Mouse (Mus musculus) olfactory bulb, adult 2 months (tissue): ENCODE measurements around the gene Prc1. TPM values are rescaled to one million over a fixed set of nuclear protein-coding genes. Genes with fewer than 3 reads are reported as not detected.
A peak's percentile ranks its signal among the peaks of the same experiment; 100 is the strongest.

Experiments used
- H3K27ac ChIP-seq: fragments of 200-500 bp; 2 replicates; pipeline ENCODE4 v1.5.1; 2012; ENCODE audit warnings: low read depth, low read length; ENCODE audit not compliant: insufficient read depth
- H3K4me1 ChIP-seq: fragments of 200-500 bp; 2 replicates; pipeline ENCODE4 v1.6.1; 2012; ENCODE audit warnings: low read length; ENCODE audit not compliant: control insufficient read depth, insufficient read depth
- H3K4me3 ChIP-seq: fragments of 200-500 bp; 2 replicates; pipeline ENCODE4 v1.5.1; 2012; ENCODE audit warnings: mild to moderate bottlenecking, low read depth, low read length, moderate library complexity; ENCODE audit not compliant: insufficient read depth
- CTCF ChIP-seq: fragments of 200-500 bp; IDR thresholded peaks from 2 replicates; pipeline ENCODE4 v1.5.1; 2012; ENCODE audit warnings: low read depth, mild to moderate bottlenecking, low read length, moderate library complexity; ENCODE audit not compliant: insufficient read depth
- POLR2A ChIP-seq: fragments of 200-500 bp; IDR thresholded peaks from 2 replicates; pipeline ENCODE4 v1.6.1; 2012; ENCODE audit warnings: mild to moderate bottlenecking, low read depth, low read length, moderate library complexity; ENCODE audit not compliant: insufficient read depth
- WGBS: fragments of 180-500 bp; shearing (Covaris S2); methylation state at CpG from one replicate; pipeline ENCODE4 v1.1.7; 2018; 5-methylcytosine and 5-hydroxymethylcytosine counted together
- polyA plus RNA-seq: library from polyadenylated mRNA; stranded (reverse); fragments of >200 nt; gene quantifications from 2 replicates; pipeline ENCODE4 v1.2.4, GENCODE M21; 2012; ENCODE audit warnings: low replicate concordance; ENCODE audit not compliant: missing spikeins, insufficient read depth, insufficient read length

Prc1 gene
- polyA plus RNA-seq, 1 experiment, result not detected

DNA sequence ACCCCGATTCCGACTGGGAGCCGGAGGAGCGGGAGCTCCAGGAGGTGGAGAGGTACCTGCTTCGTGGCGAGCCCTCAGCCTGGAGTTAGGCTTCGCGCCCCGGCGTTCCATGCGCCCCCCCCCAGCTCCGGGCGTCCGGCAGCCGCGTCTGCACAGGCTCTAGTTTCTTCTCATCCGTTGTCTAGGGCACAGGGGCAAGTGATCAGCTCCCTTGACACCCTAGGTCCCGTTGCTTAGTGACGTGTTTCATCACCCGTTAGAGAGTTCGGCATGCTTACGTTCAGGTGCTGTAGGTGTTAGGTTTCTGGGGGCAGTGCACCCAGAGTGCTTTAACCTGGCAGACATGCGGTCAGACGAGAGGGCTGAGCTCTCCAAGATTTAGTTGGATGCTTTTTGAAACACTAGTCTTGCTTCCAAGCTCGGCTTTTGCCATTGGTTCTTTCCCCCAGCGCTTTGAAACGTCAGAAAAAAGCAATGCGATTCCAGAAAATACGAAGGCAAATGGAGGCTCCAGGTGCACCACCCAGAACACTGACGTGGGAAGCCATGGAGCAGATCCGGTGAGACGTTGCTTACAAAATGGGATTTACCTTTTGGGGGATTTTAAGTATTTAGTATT lies 32.8 kb upstream of the Prc1 start:
- Histone ChIP-seq H3K4me1 (peaks cover 4% of the 10 kb centered on the region), H3K4me3 (peak overlapping the region; percentile 87), H3K27ac (peak overlapping the region; percentile 1; the same call in 1 of the 2 replicates)
- TF ChIP-seq POLR2A (no peak), CTCF (no peak)
- WGBS, result under 1% methylated on average over 32 of the region's 32 CpGs

DNA sequence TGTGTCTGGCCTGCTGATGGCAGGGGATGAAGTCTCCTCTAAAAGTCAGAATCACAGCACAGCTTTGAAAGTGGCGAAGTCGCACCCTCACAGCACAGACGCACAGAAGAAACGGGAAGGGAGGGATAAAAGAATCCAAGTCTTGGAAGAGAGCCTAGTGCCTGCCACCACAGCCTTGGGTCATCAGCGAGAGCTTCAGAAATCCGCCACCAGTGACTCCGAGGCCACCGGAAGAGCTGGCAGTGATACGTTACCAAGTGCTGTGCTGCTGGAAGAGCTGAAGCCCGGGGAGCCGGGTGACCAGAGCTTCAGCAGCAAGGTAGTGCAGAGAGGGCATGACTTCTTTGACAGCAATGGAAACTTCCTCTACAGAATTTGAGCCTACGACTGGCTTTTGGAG lies 29.6 kb upstream of the Prc1 start:
- H3K27ac ChIP-seq, result no peak overlapping the region
- 84% methylated on average over 12 of the region's 12 CpGs for WGBS
- H3K4me3 ChIP-seq, result no peak overlapping the region
- H3K4me1 ChIP-seq, result peaks cover 9% of the 10 kb centered on the region
- no peak for TF ChIP-seq POLR2A
- no peak for TF ChIP-seq CTCF

DNA sequence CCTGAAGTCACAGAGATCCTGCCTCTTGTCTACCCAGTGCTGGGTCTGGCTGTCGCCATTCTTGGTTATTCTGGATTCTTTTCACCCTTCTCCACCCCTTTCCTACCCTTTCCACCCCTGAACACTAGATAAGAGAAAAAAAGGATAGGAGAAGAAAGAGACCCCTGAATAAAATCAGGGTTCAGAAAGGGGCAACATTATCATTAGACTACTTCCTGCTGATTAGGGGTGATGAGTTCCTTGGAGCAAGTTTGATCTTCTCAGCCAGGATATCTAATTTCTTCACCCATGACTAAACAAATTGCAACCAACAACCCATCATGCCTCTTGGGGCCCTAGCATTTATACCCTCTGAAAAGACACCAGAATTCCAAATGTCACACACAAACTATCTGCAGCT lies 26.5 kb upstream of the Prc1 start:
- no peak for TF ChIP-seq POLR2A
- no peak for TF ChIP-seq CTCF
- H3K4me3 ChIP-seq, result no peak overlapping the region

DNA sequence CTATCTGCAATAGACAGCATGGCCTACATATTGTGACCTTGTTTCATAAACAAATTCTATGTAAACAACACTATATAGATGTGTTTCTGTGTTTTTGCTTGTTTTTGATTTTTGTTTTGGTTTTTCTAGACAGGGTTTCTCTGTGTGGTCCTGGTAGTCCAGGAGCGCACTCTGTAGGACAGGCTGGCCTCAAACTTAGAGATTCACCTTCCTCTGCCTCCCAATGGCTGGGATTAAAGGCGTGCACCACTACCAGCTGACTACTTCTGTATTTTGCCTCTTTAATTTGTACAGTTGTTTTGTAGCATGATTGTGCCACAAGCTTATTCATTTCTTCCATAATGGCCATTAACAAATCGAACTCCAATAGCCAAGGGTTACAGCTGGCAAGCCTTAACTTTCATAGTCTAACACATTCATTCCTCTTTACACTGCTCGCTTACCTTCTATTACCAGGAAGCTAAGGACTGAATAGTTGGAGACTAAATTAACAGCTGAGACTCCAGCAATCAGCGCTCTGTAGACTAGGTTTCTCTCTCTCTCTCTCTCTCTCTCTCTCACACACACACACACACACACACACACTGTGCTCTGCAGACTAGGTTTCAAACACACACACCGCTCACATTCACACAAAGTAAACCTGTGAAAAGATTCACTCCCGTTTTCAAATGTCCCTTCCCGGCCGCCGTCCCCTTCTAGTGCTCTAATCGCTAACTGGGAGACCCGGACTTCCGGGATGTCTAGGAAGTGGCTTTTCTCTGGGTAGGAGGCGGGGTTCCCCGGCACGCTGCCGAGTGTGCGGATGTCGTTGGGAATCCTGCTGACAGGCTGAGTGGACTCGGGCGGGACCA lies 25.1 kb upstream of the Prc1 start, which contains the start of gene Vps33b:
Gene Vps33b, plus strand, starts transcription at position 753 of the 854 bp plus-strand sequence.
- H3K4me1 ChIP-seq, result 0 out of 2 replicates have a peak, but pooled peaks cover 8% of the 10 kb centered on the region
- WGBS, result 4% methylated on average over 21 of the region's 21 CpGs
- H3K27ac ChIP-seq, result peak within 1 kb of the TSS; percentile 67
- peak within 1 kb of the TSS; percentile 82 for H3K4me3 ChIP-seq
- no peak for TF ChIP-seq CTCF
- TF ChIP-seq POLR2A, result no peak

More for the DNA sequence above, 26.5 kb upstream of the Prc1 start:
- 0 out of 2 replicates have a peak, but pooled peaks cover 8% of the 10 kb centered on the region for H3K4me1 ChIP-seq
- WGBS, result 67% methylated on average over 1 of the region's 1 CpGs
- H3K27ac ChIP-seq, result no peak overlapping the region

DNA sequence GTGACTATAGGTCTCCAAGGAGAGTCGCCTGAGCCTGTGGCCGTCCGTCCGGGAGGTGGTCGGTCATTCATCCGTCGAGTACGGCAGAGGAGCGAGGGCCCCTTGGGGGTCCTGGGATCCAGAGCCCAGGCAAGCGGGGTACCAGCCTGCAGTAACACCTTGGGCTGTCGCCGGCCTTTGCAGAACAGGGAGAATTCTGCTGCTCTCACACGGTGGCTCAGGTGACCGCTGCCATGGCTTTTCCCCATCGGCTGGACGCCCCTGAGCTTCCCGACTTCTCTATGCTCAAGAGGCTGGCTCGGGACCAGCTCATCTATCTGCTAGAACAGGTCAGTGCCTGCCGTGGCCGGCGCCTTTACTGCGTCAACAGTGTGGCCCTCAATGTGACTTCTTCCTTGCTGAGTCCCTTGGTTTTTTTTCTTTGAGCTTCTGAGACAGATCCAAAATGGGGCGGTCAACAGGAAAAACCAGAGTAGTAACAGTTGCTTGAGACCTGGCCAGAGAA lies 24.4 kb upstream of the Prc1 start:
- under 1% methylated on average over 23 of the region's 23 CpGs for WGBS

DNA sequence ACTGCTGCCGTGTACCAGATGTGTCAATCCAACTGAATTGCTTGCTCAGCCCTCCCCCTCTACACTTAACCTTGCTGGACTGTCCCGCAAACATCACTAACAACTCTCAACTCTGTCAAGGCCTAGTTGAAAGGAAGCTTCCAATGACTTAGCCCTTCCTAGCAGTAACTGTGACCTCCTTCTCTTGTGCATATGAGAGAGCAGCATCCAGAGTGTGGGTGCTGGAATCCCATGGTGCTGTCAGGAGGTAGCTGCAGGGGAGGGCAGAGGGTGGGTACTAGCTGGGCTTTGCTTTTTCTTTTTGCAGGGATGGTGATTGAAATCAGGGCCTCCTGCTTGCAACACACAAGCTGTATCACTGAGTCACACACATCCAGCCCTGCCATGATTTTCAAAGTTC lies 20.8 kb upstream of the Prc1 start:
- TF ChIP-seq CTCF (no peak), POLR2A (no peak)
- Histone ChIP-seq H3K4me3 (no peak overlapping the region), H3K27ac (no peak overlapping the region), H3K4me1 (0 out of 2 replicates have a peak, but pooled peaks cover 6% of the 10 kb centered on the region)
- WGBS, result 97% methylated on average over 2 of the region's 2 CpGs

More for the DNA sequence above, 24.4 kb upstream of the Prc1 start:
- 0 out of 2 replicates have a peak, but pooled peaks cover 8% of the 10 kb centered on the region for H3K4me1 ChIP-seq
- peak overlapping the region; percentile 82 for H3K4me3 ChIP-seq
- TF ChIP-seq POLR2A, result no peak
- no peak for TF ChIP-seq CTCF
- no peak overlapping the region for H3K27ac ChIP-seq

DNA sequence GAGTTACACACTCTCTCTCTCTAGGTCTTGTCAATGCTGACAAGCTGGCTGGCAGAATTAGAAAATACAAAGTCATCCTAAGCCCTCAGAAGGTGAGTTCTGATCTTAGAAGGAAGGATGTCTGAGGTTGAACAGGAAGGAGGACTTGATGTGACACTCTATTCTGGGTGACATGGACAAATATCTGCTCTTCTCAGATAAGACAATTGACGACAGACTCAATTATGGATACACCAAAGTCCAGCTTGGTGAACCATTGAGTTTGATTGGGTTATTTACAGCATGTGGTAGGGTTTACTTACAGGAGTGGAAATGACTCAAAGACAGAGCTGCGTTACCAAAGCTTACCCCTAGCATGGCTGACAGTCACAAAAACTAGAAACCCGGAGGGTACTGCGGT lies 17.9 kb upstream of the Prc1 start:
- Histone ChIP-seq H3K27ac (no peak overlapping the region), H3K4me3 (no peak overlapping the region), H3K4me1 (no peaks in the 10 kb centered on the region)
- WGBS, result 96% methylated on average over 4 of the region's 4 CpGs
- TF ChIP-seq CTCF (no peak), POLR2A (no peak)

DNA sequence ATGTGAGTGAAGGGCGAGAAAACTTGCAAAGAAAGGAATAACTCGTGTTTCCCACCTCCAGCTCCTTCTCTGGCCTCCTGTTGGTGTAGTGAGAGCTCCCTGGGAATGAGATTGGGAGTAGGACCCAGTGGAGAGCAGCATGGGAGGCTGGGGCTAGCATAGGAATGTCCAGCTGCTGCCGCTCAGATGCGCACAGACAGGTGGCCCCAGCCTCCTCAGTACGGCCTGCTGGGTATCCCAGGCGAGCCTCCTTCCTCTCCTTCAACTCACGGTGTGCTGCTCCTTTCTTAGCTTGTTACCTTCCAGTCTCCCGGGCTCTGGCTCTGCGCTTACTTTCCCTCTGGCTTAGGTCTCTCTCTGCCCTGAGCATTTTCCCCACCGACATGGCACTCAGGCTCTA lies 14.2 kb upstream of the Prc1 start:
- H3K4me3 ChIP-seq, result no peak overlapping the region
- 84% methylated on average over 10 of the region's 10 CpGs for WGBS

DNA sequence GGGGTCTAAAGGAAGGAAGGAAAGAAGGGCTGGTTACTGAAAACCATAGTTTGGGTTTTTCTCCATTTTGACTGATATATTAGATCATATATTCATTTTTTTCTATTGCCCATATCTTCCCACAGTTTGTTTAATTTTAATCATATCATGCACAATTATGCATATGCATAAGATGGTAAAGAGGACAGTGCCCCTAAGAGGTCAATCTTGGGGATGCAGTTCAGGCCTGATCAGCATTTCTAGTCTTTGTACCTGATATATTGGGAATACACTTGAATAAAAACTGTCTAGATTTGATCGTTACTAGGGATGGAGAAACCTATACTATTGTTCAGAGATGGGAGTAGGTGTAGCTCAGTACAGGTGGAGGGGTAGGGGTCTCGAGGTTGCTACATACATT lies 13.3 kb upstream of the Prc1 start:
- WGBS, result 95% methylated on average over 2 of the region's 2 CpGs
- Histone ChIP-seq H3K4me3 (no peak overlapping the region), H3K27ac (no peak overlapping the region), H3K4me1 (no peaks in the 10 kb centered on the region)
- TF ChIP-seq POLR2A (no peak), CTCF (no peak)

More for the DNA sequence above, 14.2 kb upstream of the Prc1 start:
- Histone ChIP-seq H3K4me1 (no peaks in the 10 kb centered on the region), H3K27ac (no peak overlapping the region)
- TF ChIP-seq POLR2A (no peak), CTCF (no peak)
